Mouse (Mus musculus) 3134 (cell line): ENCODE measurements around the gene Olfr870.
"Not testable (repeated sequence)": the region's sequence is repeated elsewhere in the genome, so short reads cannot be mapped to it uniquely, and the experiment has no call there.

ENCODE experiments used
- DNase-seq: peaks from one replicate; pipeline ENCODE4 v3.0.0-alpha.2; 2011; ENCODE audit warnings: low spot score; ENCODE audit not compliant: insufficient read length; ENCODE audit errors: extremely low read depth

Gene Olfr870

GRCm38 (mm10) chr9:20173957-20174356, at the start of gene Olfr870:
Olfr870 (minus strand) TSS chr9:20174057.
- no peak for DNase-seq

GRCm38 (mm10) chr9:20211907-20212306, 38.0 kb upstream of the Olfr870 start, which contains the start of gene Olfr871:
Olfr871 (plus strand) TSS chr9:20212207.
- DNase-seq: no peak

GRCm38 (mm10) chr9:20211477-20211876, 37.6 kb upstream of the Olfr870 start:
- no peak for DNase-seq

- DNase-seq: no peak
Measured at GRCm38 (mm10) chr9:20210812-20211211, 37.0 kb upstream of the Olfr870 start.

GRCm38 (mm10) chr9:20203413-20203984, 29.6 kb upstream of the Olfr870 start:
- DNase-seq: not testable (repeated sequence)

- DNase-seq: no peak
Measured at GRCm38 (mm10) chr9:20202131-20202530, 28.3 kb upstream of the Olfr870 start.

GRCm38 (mm10) chr9:20179463-20179862, 5.6 kb upstream of the Olfr870 start:
- DNase-seq: no peak

- no peak for DNase-seq
Measured at GRCm38 (mm10) chr9:20149706-20150105, 24.2 kb downstream of the Olfr870 start.

- no peak for DNase-seq
Measured at GRCm38 (mm10) chr9:20128709-20129108, 45.1 kb downstream of the Olfr870 start, which contains the start of gene Olfr869. Olfr869 (plus strand) TSS chr9:20129009.
